Mouse (Mus musculus): ENCODE measurements around the gene Taco1. TPM values are rescaled to one million over a fixed set of nuclear protein-coding genes. Genes with fewer than 3 reads are reported as not detected.

The Taco1 gene
- polyA plus RNA-seq, 1 experiment, result 14.9 TPM

DNA sequence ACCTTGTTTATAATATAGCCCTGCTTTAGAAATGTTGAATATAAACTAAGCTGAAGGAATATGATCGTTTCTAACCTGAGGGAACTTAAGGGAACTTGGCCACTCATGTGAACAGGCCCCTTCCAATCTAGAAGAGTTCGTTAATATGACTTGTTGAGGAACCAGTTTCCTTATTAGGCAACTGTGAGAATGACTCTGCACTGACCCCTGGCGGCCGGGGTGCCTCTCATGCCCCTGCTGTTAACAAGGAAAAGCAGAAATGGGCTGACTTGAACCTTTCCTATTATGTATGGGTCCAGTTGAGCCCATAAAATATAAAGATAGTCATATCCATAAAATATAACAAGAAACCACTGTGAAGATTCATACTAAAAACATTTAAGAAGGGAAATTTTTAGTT, 10.5 kb downstream of the Taco1 start:
- no peaks in the 10 kb centered on the region for H3K4me1 ChIP-seq (replicated peaks; ENCODE audit: control insufficient read depth, insufficient read depth, low read length)
- DNase-seq, result peak; percentile 74
- H3K27me3 ChIP-seq (ENCODE audit: control insufficient read depth, insufficient read depth, low read length), result no peaks in the 10 kb centered on the region
- TF ChIP-seq CTCF (IDR thresholded peaks at IDR 0.05; ENCODE audit: borderline replicate concordance, control insufficient read depth, extremely low read depth, insufficient read depth, low read length, poor library complexity) (peak; percentile 42; the same call in 1 of the 2 replicates), POLR2A (IDR thresholded peaks at IDR 0.05; ENCODE audit: control insufficient read depth, extremely low read depth, insufficient read depth, low read length, poor library complexity) (no peak)
- H3K36me3 ChIP-seq (ENCODE audit: control insufficient read depth, insufficient read depth, low read length), result peaks cover 17% of the 10 kb centered on the region
- 2% methylated on average over 4 of the region's 4 CpGs for WGBS
- H3K4me3 ChIP-seq (ENCODE audit: control insufficient read depth, insufficient read depth, low read length), result no peak overlapping the region
- H3K27ac ChIP-seq (ENCODE audit: control insufficient read depth, insufficient read depth, low read length), result no peak overlapping the region

DNA sequence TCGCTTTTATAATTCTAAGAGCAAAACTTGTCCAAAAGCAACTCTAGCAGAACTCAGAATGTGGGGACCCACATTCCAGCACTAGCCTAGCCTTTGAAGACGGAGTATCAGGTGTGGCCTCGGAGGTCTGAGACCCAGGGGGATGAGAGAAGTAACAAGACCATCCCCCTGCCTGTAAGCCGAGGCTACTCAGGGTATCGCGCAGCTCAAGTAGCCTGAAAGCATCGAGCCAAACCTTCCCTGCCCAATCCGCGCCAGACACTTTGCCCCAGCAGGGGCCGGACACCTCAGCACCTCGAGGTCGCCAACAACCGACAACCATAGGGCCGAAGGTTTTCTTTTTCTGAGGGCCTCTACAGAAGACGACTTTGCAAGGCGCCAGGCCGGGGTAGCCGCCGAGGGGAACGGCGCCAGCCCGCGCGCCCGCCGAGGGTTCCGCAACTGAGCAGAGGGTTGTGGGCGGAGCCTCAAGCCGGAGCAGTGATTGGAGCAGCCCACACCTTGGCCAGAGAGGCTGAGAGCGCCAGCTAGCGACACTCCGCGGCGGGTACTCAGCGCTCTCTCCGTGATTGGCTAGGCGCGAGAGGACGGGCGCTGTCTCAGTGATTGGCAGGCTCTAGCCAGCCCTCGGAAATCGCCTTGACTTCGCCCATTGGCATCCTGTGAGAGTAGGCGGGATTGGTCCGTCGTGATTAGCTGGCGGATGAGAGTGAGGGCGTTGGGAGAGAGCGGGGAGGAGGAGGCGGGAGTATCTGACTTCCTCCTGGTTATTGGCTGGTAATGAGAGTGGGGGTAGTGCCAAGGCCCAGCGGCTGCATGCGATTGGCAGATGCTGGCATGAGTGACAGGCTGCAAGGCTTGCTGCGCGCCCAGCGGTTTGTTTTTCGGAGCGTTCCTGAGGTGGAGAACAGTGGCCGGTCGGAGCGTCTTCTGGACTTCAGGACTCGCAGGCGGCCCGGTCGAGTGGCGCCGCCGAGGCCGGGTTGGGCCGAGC, 18.1 kb downstream of the Taco1 start, which contains the start of gene Map3k3:
Gene Map3k3 (plus strand): TSS at position 906 of the 994 bp plus-strand sequence.
- DNase-seq, result peak; percentile 98
- Histone ChIP-seq H3K4me1 (replicated peaks; ENCODE audit: control insufficient read depth, insufficient read depth, low read length) (0 out of 2 replicates have a peak, but pooled peaks cover 2% of the 10 kb centered on the region), H3K4me3 (ENCODE audit: control insufficient read depth, insufficient read depth, low read length) (peak within 1 kb of the TSS; percentile 86), H3K36me3 (ENCODE audit: control insufficient read depth, insufficient read depth, low read length) (no peaks in the 10 kb centered on the region), H3K27ac (ENCODE audit: control insufficient read depth, insufficient read depth, low read length) (peak within 1 kb of the TSS; percentile 49), H3K27me3 (ENCODE audit: control insufficient read depth, insufficient read depth, low read length) (no peaks in the 10 kb centered on the region)
- WGBS, result 1% methylated on average over 69 of the region's 69 CpGs
- TF ChIP-seq CTCF (IDR thresholded peaks at IDR 0.05; ENCODE audit: borderline replicate concordance, control insufficient read depth, extremely low read depth, insufficient read depth, low read length, poor library complexity) (peak; percentile 52; the same call in 1 of the 2 replicates), POLR2A (IDR thresholded peaks at IDR 0.05; ENCODE audit: control insufficient read depth, extremely low read depth, insufficient read depth, low read length, poor library complexity) (peak; percentile 95)

GRCm38 (mm10) chr11:106084911-106085561, 19.2 kb downstream of the Taco1 start:
- Histone ChIP-seq H3K36me3 (ENCODE audit: control insufficient read depth, insufficient read depth, low read length) (no peaks in the 10 kb centered on the region), H3K27me3 (ENCODE audit: control insufficient read depth, insufficient read depth, low read length) (no peaks in the 10 kb centered on the region), H3K4me1 (replicated peaks; ENCODE audit: control insufficient read depth, insufficient read depth, low read length) (0 out of 2 replicates have a peak, but pooled peaks cover 2% of the 10 kb centered on the region), H3K4me3 (ENCODE audit: control insufficient read depth, insufficient read depth, low read length) (peak overlapping the region; percentile 86), H3K27ac (ENCODE audit: control insufficient read depth, insufficient read depth, low read length) (no peak overlapping the region)
- DNase-seq, result peak; percentile 77
- TF ChIP-seq CTCF (IDR thresholded peaks at IDR 0.05; ENCODE audit: borderline replicate concordance, control insufficient read depth, extremely low read depth, insufficient read depth, low read length, poor library complexity) (0 out of 2 replicates have a peak, but pooled peaks have one; percentile 20), POLR2A (IDR thresholded peaks at IDR 0.05; ENCODE audit: control insufficient read depth, extremely low read depth, insufficient read depth, low read length, poor library complexity) (no peak)
- WGBS, result under 1% methylated on average over 61 of the region's 61 CpGs

GRCm38 (mm10) chr11:106098223-106098622, 32.4 kb downstream of the Taco1 start:
- H3K27me3 ChIP-seq (ENCODE audit: control insufficient read depth, insufficient read depth, low read length), result no peaks in the 10 kb centered on the region
- no peak overlapping the region for H3K27ac ChIP-seq (ENCODE audit: control insufficient read depth, insufficient read depth, low read length)
- no peak overlapping the region for H3K4me3 ChIP-seq (ENCODE audit: control insufficient read depth, insufficient read depth, low read length)
- no peaks in the 10 kb centered on the region for H3K4me1 ChIP-seq (replicated peaks; ENCODE audit: control insufficient read depth, insufficient read depth, low read length)
- 72% methylated on average over 1 of the region's 1 CpGs for WGBS
- no peak for TF ChIP-seq CTCF (IDR thresholded peaks at IDR 0.05; ENCODE audit: borderline replicate concordance, control insufficient read depth, extremely low read depth, insufficient read depth, low read length, poor library complexity)
- TF ChIP-seq POLR2A (IDR thresholded peaks at IDR 0.05; ENCODE audit: control insufficient read depth, extremely low read depth, insufficient read depth, low read length, poor library complexity), result no peak
- peak; percentile 10 for DNase-seq
- H3K36me3 ChIP-seq (ENCODE audit: control insufficient read depth, insufficient read depth, low read length), result 0 out of 2 replicates have a peak, but pooled peaks cover 4% of the 10 kb centered on the region

DNA sequence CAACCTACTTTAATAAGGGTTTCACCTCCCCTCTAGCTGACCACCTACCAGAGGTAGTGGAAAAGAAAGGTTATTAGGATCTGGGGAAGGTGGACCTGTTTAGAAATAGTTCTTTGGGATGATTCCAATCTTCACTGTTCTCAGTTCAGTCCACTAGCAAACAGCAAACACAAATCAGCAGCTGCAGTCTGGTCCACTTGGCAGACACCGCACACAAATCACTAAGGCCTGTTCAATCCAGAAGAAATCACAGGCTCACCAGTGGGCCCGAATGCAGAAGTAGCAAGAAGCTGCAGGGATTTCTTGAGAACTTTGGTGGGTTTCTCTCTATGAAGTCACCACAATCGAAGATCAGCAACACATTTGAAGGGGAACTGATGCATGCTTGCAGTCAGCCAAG, 37.0 kb downstream of the Taco1 start:
- DNase-seq, result no peak
- H3K36me3 ChIP-seq (ENCODE audit: control insufficient read depth, insufficient read depth, low read length), result 0 out of 2 replicates have a peak, but pooled peaks cover 4% of the 10 kb centered on the region
- no peak overlapping the region for H3K4me3 ChIP-seq (ENCODE audit: control insufficient read depth, insufficient read depth, low read length)
- peaks cover 5% of the 10 kb centered on the region; the same call in 1 of the 2 replicates for H3K4me1 ChIP-seq (replicated peaks; ENCODE audit: control insufficient read depth, insufficient read depth, low read length)
- no peak overlapping the region for H3K27ac ChIP-seq (ENCODE audit: control insufficient read depth, insufficient read depth, low read length)
- no peaks in the 10 kb centered on the region for H3K27me3 ChIP-seq (ENCODE audit: control insufficient read depth, insufficient read depth, low read length)
- TF ChIP-seq CTCF (IDR thresholded peaks at IDR 0.05; ENCODE audit: borderline replicate concordance, control insufficient read depth, extremely low read depth, insufficient read depth, low read length, poor library complexity), result no peak
- no peak for TF ChIP-seq POLR2A (IDR thresholded peaks at IDR 0.05; ENCODE audit: control insufficient read depth, extremely low read depth, insufficient read depth, low read length, poor library complexity)
- WGBS, result 68% methylated on average over 3 of the region's 3 CpGs

DNA sequence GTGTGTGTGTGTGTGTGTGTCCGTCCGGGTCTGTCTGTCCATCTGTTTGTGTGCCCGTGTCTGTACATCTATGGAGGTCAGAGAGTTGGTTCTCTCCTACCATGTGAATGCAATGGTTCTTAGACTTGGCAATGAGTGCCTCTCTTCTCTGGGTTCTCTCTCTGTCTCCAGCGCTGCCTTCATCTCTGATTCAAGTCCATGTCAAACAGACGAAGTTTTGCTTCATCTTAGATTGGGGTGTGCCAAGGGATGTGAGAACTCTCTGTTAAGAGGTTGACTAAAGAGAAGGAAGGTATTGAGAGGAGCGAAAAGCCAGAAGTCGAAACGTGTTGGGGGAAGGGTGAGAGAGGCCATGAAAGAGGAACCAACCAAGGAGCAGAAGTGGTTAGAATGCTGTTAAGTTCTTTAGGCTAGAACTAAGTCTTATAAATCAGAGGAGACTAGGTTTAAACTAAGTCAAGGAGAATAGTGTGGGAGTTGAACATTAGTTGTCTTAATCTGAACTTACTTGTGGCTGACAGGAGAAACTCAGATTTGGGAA, 40.3 kb downstream of the Taco1 start:
- peak; percentile 12 for DNase-seq
- WGBS, result 33% methylated on average over 8 of the region's 8 CpGs
- H3K27ac ChIP-seq (ENCODE audit: control insufficient read depth, insufficient read depth, low read length), result no peak overlapping the region

More for the DNA sequence above, 40.3 kb downstream of the Taco1 start:
- H3K4me3 ChIP-seq (ENCODE audit: control insufficient read depth, insufficient read depth, low read length), result no peak overlapping the region
- H3K36me3 ChIP-seq (ENCODE audit: control insufficient read depth, insufficient read depth, low read length), result 0 out of 2 replicates have a peak, but pooled peaks cover 4% of the 10 kb centered on the region
- TF ChIP-seq POLR2A (IDR thresholded peaks at IDR 0.05; ENCODE audit: control insufficient read depth, extremely low read depth, insufficient read depth, low read length, poor library complexity) (no peak), CTCF (IDR thresholded peaks at IDR 0.05; ENCODE audit: borderline replicate concordance, control insufficient read depth, extremely low read depth, insufficient read depth, low read length, poor library complexity) (no peak)
- H3K4me1 ChIP-seq (replicated peaks; ENCODE audit: control insufficient read depth, insufficient read depth, low read length), result peaks cover 5% of the 10 kb centered on the region; the same call in 1 of the 2 replicates
- no peaks in the 10 kb centered on the region for H3K27me3 ChIP-seq (ENCODE audit: control insufficient read depth, insufficient read depth, low read length)
